Mouse (Mus musculus): Measurements from ENCODE around the gene Pid1. TPM values are rescaled to one million over a fixed set of nuclear protein-coding genes. Genes with fewer than 3 reads are reported as not detected.

Pid1 gene
- polyA plus RNA-seq, 1 experiment from 2014 or later, result 126 TPM

- Histone ChIP-seq H3K4me3 (peak overlapping the region; percentile 62), H3K9me3 (replicated peaks) (no peaks in the 10 kb centered on the region), H3K27me3 (no peaks in the 10 kb centered on the region), H3K36me3 (no peaks in the 10 kb centered on the region), H3K4me1 (peaks cover 25% of the 10 kb centered on the region), H3K27ac (peak overlapping the region; percentile 82), H3K4me2 (replicated peaks) (peak overlapping the region; percentile 80), H3K9ac (peak overlapping the region; percentile 71)
- peak; percentile 87 for ATAC-seq (ENCODE audit: low FRiP score)
- WGBS, result 5% methylated on average over 41 of the region's 53 CpGs
Measured at GRCm38 (mm10) chr1:84284293-84285068, 79.5 kb downstream of the Pid1 start.

- Histone ChIP-seq H3K9me3 (replicated peaks) (no peaks in the 10 kb centered on the region), H3K4me1 (peaks cover 25% of the 10 kb centered on the region), H3K27ac (no peak overlapping the region), H3K4me2 (replicated peaks) (peak overlapping the region; percentile 80), H3K36me3 (no peaks in the 10 kb centered on the region), H3K9ac (peak overlapping the region; percentile 71), H3K27me3 (no peaks in the 10 kb centered on the region), H3K4me3 (peak overlapping the region; percentile 62)
- WGBS, result 13% methylated on average over 2 of the region's 2 CpGs
- ATAC-seq (ENCODE audit: low FRiP score), result no peak
Measured at GRCm38 (mm10) chr1:84283119-84283518, 80.9 kb downstream of the Pid1 start.

- Histone ChIP-seq H3K4me1 (peaks cover 25% of the 10 kb centered on the region), H3K4me2 (replicated peaks) (0 out of 2 replicates have a peak overlapping the region, but pooled peaks have one; percentile 3), H3K4me3 (no peak overlapping the region), H3K27me3 (no peaks in the 10 kb centered on the region), H3K27ac (no peak overlapping the region), H3K9me3 (replicated peaks) (no peaks in the 10 kb centered on the region), H3K9ac (no peak overlapping the region), H3K36me3 (no peaks in the 10 kb centered on the region)
- no peak for ATAC-seq (ENCODE audit: low FRiP score)
- 89% methylated on average over 3 of the region's 3 CpGs for WGBS
Measured at GRCm38 (mm10) chr1:84280171-84280570, 83.8 kb downstream of the Pid1 start.

- H3K9ac ChIP-seq, result no peak overlapping the region
- H3K9me3 ChIP-seq (replicated peaks), result no peaks in the 10 kb centered on the region
- H3K27ac ChIP-seq, result no peak overlapping the region
- H3K4me3 ChIP-seq, result no peak overlapping the region
- WGBS, result 88% methylated on average over 7 of the region's 7 CpGs
- no peaks in the 10 kb centered on the region for H3K27me3 ChIP-seq
- H3K4me1 ChIP-seq, result peaks cover 18% of the 10 kb centered on the region
- H3K36me3 ChIP-seq, result no peaks in the 10 kb centered on the region
- H3K4me2 ChIP-seq (replicated peaks), result no peak overlapping the region
- ATAC-seq (ENCODE audit: low FRiP score), result no peak
Measured at GRCm38 (mm10) chr1:84278359-84279255, 85.4 kb downstream of the Pid1 start.

GRCm38 (mm10) chr1:84272951-84273350 lies 91.0 kb downstream of the Pid1 start:
- no peak for ATAC-seq (ENCODE audit: low FRiP score)
- Histone ChIP-seq H3K27ac (no peak overlapping the region), H3K4me1 (no peaks in the 10 kb centered on the region), H3K4me3 (no peak overlapping the region), H3K4me2 (replicated peaks) (no peak overlapping the region), H3K9ac (no peak overlapping the region), H3K9me3 (replicated peaks) (no peaks in the 10 kb centered on the region), H3K36me3 (no peaks in the 10 kb centered on the region), H3K27me3 (no peaks in the 10 kb centered on the region)
- 61% methylated on average over 4 of the region's 4 CpGs for WGBS

- Histone ChIP-seq H3K4me3 (no peak overlapping the region), H3K36me3 (no peaks in the 10 kb centered on the region), H3K27ac (no peak overlapping the region), H3K9me3 (replicated peaks) (no peaks in the 10 kb centered on the region), H3K9ac (no peak overlapping the region), H3K4me2 (replicated peaks) (no peak overlapping the region), H3K4me1 (no peaks in the 10 kb centered on the region), H3K27me3 (no peaks in the 10 kb centered on the region)
- WGBS, result 76% methylated on average over 2 of the region's 2 CpGs
- ATAC-seq (ENCODE audit: low FRiP score), result no peak
Measured at GRCm38 (mm10) chr1:84271712-84272200, 92.2 kb downstream of the Pid1 start.

- Histone ChIP-seq H3K27ac (no peak overlapping the region), H3K4me2 (replicated peaks) (no peak overlapping the region), H3K27me3 (no peaks in the 10 kb centered on the region), H3K9ac (no peak overlapping the region), H3K36me3 (no peaks in the 10 kb centered on the region), H3K9me3 (replicated peaks) (no peaks in the 10 kb centered on the region), H3K4me1 (no peaks in the 10 kb centered on the region), H3K4me3 (no peak overlapping the region)
- ATAC-seq (ENCODE audit: low FRiP score), result no peak
- WGBS, result 94% methylated on average over 2 of the region's 2 CpGs
Measured at GRCm38 (mm10) chr1:84257656-84258055, 106.3 kb downstream of the Pid1 start.

- H3K27me3 ChIP-seq, result no peaks in the 10 kb centered on the region
- no peak overlapping the region for H3K27ac ChIP-seq
- H3K36me3 ChIP-seq, result no peaks in the 10 kb centered on the region
- no peak for ATAC-seq (ENCODE audit: low FRiP score)
- no peaks in the 10 kb centered on the region for H3K9me3 ChIP-seq (replicated peaks)
- WGBS, result 80% methylated on average over 5 of the region's 5 CpGs
- no peak overlapping the region for H3K4me3 ChIP-seq
- H3K4me1 ChIP-seq, result peaks cover 6% of the 10 kb centered on the region; the same call in 1 of the 2 replicates
- no peak overlapping the region for H3K4me2 ChIP-seq (replicated peaks)
- no peak overlapping the region for H3K9ac ChIP-seq
Measured at GRCm38 (mm10) chr1:84254361-84254760, 109.6 kb downstream of the Pid1 start.

GRCm38 (mm10) chr1:84253838-84254237 lies 110.1 kb downstream of the Pid1 start:
- Histone ChIP-seq H3K4me3 (no peak overlapping the region), H3K4me2 (replicated peaks) (no peak overlapping the region), H3K9me3 (replicated peaks) (no peaks in the 10 kb centered on the region), H3K27me3 (no peaks in the 10 kb centered on the region), H3K27ac (no peak overlapping the region), H3K9ac (no peak overlapping the region), H3K36me3 (no peaks in the 10 kb centered on the region), H3K4me1 (peaks cover 6% of the 10 kb centered on the region; the same call in 1 of the 2 replicates)
- WGBS, result 53% methylated on average over 3 of the region's 3 CpGs
- no peak for ATAC-seq (ENCODE audit: low FRiP score)

GRCm38 (mm10) chr1:84251205-84251604 lies 112.8 kb downstream of the Pid1 start:
- Histone ChIP-seq H3K27ac (no peak overlapping the region), H3K4me1 (peaks cover 6% of the 10 kb centered on the region; the same call in 1 of the 2 replicates), H3K9ac (no peak overlapping the region), H3K4me3 (no peak overlapping the region), H3K4me2 (replicated peaks) (no peak overlapping the region), H3K9me3 (replicated peaks) (no peaks in the 10 kb centered on the region), H3K27me3 (no peaks in the 10 kb centered on the region), H3K36me3 (no peaks in the 10 kb centered on the region)
- ATAC-seq (ENCODE audit: low FRiP score), result no peak
- 65% methylated on average over 1 of the region's 1 CpGs for WGBS

GRCm38 (mm10) chr1:84250770-84251169 lies 113.2 kb downstream of the Pid1 start:
- Histone ChIP-seq H3K36me3 (no peaks in the 10 kb centered on the region), H3K9ac (no peak overlapping the region), H3K9me3 (replicated peaks) (no peaks in the 10 kb centered on the region), H3K4me1 (peaks cover 6% of the 10 kb centered on the region; the same call in 1 of the 2 replicates), H3K4me2 (replicated peaks) (no peak overlapping the region), H3K4me3 (no peak overlapping the region), H3K27me3 (no peaks in the 10 kb centered on the region), H3K27ac (no peak overlapping the region)
- no peak for ATAC-seq (ENCODE audit: low FRiP score)
- 91% methylated on average over 1 of the region's 1 CpGs for WGBS

- Histone ChIP-seq H3K4me1 (peaks cover 6% of the 10 kb centered on the region; the same call in 1 of the 2 replicates), H3K36me3 (no peaks in the 10 kb centered on the region), H3K9ac (no peak overlapping the region), H3K9me3 (replicated peaks) (no peaks in the 10 kb centered on the region), H3K4me2 (replicated peaks) (no peak overlapping the region), H3K27ac (0 out of 2 replicates have a peak overlapping the region, but pooled peaks have one; percentile 25), H3K4me3 (no peak overlapping the region), H3K27me3 (no peaks in the 10 kb centered on the region)
- ATAC-seq (ENCODE audit: low FRiP score), result no peak
- 51% methylated on average over 6 of the region's 6 CpGs for WGBS
Measured at GRCm38 (mm10) chr1:84249772-84250338, 114.1 kb downstream of the Pid1 start.
